Mouse (Mus musculus) layer of hippocampus, adult 2 months (tissue): ENCODE results near the gene Pard3b. TPM values are rescaled to one million over a fixed set of nuclear protein-coding genes. Genes with fewer than 3 reads are reported as not detected.

Experiments used
- DNase-seq, 2 experiments: peaks; one replicate each; pipeline ENCODE4 v3.0.0; 2022; ENCODE audit warnings: low spot score in 2 of 2
- H3K27ac ChIP-seq: fragments of 200-600 bp; 2 replicates; pipeline ENCODE4 v1.8.1; 2022
- H3K4me3 ChIP-seq: fragments of 200-600 bp; 2 replicates; pipeline ENCODE4 v1.8.1; 2022; ENCODE audit warnings: mild to moderate bottlenecking
- CTCF ChIP-seq: fragments of 200-600 bp; conservative IDR thresholded peaks from 2 replicates; pipeline ENCODE4 v1.8.1; 2022; ENCODE audit warnings: antibody characterized with exemption, mild to moderate bottlenecking, moderate library complexity
- total RNA-seq, 2 experiments: library from RNA; stranded (reverse); gene quantifications; 2 replicates each; pipeline ENCODE4 v1.2.3; 2021

The Pard3b gene
- total RNA-seq, 2 experiments from 2014 or later = 4.6 to 6.9 TPM

DNA sequence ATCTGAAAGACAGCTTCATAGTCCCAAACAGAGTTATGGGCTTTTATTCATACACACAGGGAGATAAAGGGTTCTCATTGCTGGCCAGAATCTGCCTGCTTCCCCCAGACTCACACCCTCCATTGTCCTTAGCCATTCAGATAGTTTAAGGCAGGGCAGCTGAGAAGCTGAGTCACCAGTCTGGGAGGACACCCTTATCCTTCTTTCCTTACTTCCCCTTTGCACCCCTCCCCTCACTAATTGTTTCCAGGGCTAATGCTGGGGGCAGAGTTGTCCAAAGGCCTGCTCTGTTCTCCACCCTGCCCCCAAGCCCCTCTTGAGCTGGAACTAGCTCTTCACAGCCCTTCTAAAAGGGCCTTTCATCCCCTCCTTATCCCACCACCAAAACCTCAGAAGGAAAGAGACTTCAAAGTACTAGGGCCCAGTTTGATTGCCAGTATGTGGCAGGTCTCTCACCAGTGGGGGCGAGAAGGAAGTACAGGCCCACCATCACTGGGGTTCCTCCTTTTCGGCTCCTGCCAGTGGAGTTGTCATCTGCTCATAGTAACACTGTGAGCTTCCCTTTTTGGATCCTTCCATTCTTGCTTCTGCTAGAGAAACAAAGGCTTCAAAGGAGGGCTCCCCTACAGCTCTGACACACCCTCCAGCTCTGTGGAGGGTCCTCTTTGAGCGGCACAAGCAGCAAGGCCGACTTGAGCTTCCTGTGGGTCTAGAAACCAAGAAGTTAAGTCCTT lies 1040.2 kb downstream of the Pard3b start:
- no peak overlapping the region for H3K27ac ChIP-seq
- TF ChIP-seq CTCF = no peak
- no peak for DNase-seq
- no peak overlapping the region for H3K4me3 ChIP-seq

DNA sequence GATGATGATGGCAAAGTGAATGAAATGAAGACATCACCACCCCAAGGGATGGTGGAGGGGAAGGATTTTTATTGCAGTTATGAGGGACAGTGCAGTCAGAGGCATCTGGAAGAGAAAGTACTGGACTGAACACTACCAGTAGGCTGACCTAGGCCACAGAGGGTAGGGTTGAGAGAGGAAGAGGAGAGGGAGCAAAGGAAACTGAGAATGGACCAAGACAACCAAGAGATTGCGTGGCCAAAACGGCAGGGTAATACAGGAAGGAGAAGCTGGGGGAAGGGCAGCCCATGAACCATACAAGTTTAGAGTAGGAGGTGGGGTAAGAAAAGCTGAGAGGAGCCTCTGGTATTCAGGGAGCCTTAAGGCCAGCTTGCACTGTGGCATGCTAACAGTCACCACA lies 1040.8 kb downstream of the Pard3b start:
- H3K27ac ChIP-seq = no peak overlapping the region
- no peak for TF ChIP-seq CTCF

DNA sequence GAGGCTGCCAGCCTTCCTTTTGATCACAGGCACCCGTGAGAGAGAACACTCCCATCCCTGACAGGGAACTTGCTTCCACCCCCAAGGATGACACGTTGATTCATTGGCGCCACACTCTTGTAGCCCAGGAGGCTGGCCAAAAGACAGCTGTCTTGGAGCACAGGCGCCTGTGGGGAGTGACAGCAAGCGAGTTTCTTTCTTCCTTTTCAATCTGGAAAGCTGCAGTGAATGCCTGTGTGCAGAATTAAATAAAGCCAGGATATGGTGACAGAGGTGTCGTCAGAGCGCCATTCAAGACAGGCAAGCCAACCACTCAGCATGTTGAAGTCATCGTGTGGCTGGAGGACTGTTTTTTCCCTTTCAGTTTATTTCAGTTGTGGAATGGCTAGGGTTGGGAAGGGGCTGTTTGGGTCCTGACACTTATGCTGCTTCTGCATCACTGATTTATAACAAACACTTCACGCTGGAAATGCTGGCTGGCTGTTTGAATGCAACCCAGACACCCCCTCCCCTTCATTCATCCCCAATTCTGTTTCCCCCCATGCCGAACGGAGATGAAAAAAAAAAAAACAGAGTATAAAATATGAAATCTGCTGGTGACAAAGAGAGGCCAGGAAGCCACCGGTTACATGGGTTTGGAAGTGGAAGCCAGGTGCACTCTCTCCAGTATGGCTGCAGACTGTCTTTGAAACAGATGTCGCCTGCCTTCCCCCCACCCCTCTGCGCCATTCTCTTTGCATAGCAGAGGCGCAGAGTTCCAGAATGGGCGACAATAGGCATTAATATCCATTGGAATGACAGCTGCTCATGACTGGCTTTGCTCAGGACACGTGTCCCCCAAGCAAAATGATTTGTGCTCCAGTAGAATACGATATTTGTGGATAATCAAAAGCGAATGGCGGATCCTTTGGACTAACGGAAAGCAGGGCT lies 1044.1 kb downstream of the Pard3b start:
- no peak for TF ChIP-seq CTCF
- DNase-seq = no peak
- H3K4me3 ChIP-seq = peak overlapping the region; percentile 24
- H3K27ac ChIP-seq = no peak overlapping the region

More for the DNA sequence above, 1040.8 kb downstream of the Pard3b start:
- no peak overlapping the region for H3K4me3 ChIP-seq
- DNase-seq = no peak

GRCm38 (mm10) chr1:62683498-62683897 lies 1044.9 kb downstream of the Pard3b start:
- Histone ChIP-seq H3K27ac (no peak overlapping the region), H3K4me3 (no peak overlapping the region)
- DNase-seq = no peak
- no peak for TF ChIP-seq CTCF

DNA sequence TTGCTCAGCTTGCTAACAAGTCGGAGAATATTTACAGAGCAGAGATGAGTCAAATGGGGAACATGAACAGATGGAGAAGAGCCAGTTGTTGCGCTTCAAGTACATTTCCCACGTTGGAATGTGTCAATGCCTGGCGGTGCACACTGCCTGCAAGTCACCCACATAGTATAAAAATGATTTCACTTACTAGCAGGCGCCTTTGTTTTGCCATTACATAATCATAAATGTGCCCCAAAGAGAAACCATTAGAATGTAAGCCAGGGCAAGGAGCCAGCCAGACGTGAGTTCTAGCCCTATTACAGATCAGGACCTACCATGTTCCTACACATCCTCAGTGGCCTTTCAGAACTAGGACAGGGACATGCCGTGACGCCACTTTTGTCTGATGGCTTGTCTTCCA lies 1048.9 kb downstream of the Pard3b start:
- no peak overlapping the region for H3K4me3 ChIP-seq
- TF ChIP-seq CTCF = no peak
- peak; percentile 70 to 79 for DNase-seq

DNA sequence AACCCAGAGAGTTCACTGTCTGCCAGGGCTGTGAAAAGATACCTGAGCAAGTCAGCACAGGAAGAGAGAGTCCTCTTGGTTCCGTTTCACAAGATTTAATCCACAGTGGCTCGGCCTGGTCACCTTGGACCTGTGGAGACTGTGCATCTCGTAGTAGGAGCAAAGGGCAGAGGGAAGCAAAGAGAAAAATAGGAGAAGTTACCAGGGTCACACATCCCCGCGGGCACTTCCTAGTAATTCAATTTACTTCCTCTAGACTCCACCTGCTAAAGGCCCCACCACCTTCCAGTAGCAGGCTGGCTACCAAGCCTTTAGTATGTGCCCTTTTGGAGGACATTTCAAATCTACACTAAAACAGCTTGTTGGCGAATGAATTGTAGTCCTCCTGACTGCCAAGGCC lies 1052.6 kb downstream of the Pard3b start:
- TF ChIP-seq CTCF = no peak
- Histone ChIP-seq H3K27ac (no peak overlapping the region), H3K4me3 (no peak overlapping the region)
- peak in 1 of 2 experiments; percentile 4 for DNase-seq

More for the DNA sequence above, 1048.9 kb downstream of the Pard3b start:
- H3K27ac ChIP-seq = peak overlapping the region; percentile 52; the same call in 1 of the 2 replicates
